In the genomic region with DNA sequence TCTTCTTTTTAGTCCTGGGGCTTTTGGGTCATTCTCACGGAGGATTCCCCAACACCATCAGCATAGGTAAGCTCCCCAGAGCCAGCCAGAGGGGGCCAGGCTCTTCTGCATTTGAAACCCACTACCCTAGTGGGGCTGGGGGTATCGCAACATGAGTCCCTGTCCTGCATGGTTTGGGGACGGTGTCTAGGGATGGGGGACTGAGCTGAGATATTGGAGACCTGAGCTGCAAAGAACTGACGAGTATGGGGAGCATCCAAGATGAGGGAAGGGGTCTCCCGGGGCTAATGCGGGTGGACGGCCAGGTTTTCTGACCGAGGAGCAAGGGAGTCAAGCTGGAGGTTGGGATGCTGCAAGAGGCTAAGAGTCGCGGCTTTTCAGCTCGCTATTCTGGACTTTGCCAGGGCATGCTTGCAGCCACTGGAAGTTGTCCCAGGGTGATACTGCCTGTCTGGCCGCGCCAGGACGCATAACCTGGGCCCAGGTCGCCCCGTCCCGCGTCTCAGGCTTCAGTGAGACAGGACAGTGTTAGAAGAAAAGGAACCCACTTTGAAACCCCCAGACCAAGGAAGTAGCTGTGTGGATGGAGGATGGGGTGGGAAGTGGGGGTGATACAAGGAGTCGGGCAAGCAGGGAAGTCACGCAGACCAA, we compare ENCODE assay signal across 8 mouse cellular contexts. TPM values are rescaled to one million over a fixed set of nuclear protein-coding genes. Genes with fewer than 3 reads are reported as not detected.
DNase-seq lines count a peak whose midpoint lies in the region; ATAC-seq and TF ChIP-seq lines count a peak whose summit lies in the region.

No protein-coding gene starts in this region.

- no peak for TF ChIP-seq POLR2A in lung, adult 2 months (IDR thresholded peaks at IDR 0.05; ENCODE audit: borderline replicate concordance, extremely low read depth, low read depth, low read length)

- TF ChIP-seq EP300 in heart, postnatal 0 days (IDR thresholded peaks at IDR 0.05; ENCODE audit: low read depth): no peak

- ATAC-seq in heart, postnatal 0 days (ENCODE audit: insufficient read depth, low read depth): peak; percentile 24
- peak; percentile 62 for ATAC-seq in midbrain, embryonic 12.5 days (ENCODE audit: low FRiP score, low read depth)

- no peaks in the 10 kb centered on the region for H3K9me3 ChIP-seq in heart, postnatal 0 days (replicated peaks; ENCODE audit: control insufficient read depth, low read length)
- H3K9me3 ChIP-seq in midbrain, embryonic 12.5 days: no peaks in the 10 kb centered on the region

- no peaks in the 10 kb centered on the region; the same call in 1 of the 2 replicates for H3K4me1 ChIP-seq in lung, adult 2 months (ENCODE audit: control insufficient read depth, insufficient read depth, low read length)
- H3K4me1 ChIP-seq in heart, postnatal 0 days (ENCODE audit: control insufficient read depth, insufficient read depth): no peaks in the 10 kb centered on the region
- peaks cover 5% of the 10 kb centered on the region; the same call in 1 of the 2 replicates for H3K4me1 ChIP-seq in midbrain, embryonic 12.5 days

- 0 out of 2 replicates have a peak, but pooled peaks cover 2% of the 10 kb centered on the region for H3K27me3 ChIP-seq in heart, postnatal 0 days (ENCODE audit: control insufficient read depth, insufficient read depth, low read length)
- no peaks in the 10 kb centered on the region for H3K27me3 ChIP-seq in midbrain, embryonic 12.5 days

- TF ChIP-seq CTCF in lung, adult 2 months (IDR thresholded peaks at IDR 0.05; ENCODE audit: insufficient read depth, low read length): no peak
- no peak for TF ChIP-seq CTCF in heart, postnatal 0 days (IDR thresholded peaks at IDR 0.05; ENCODE audit: low read depth)

- no peak for DNase-seq in lung, adult 2 months
- no peak for DNase-seq in lung, postnatal 14 days
- peak; percentile 23 for DNase-seq in embryo, embryonic 11 days
- no peak for DNase-seq in heart, postnatal 0 days (ENCODE audit: low spot score)
- DNase-seq in kidney, postnatal 25 days: peak; percentile 33 to 51
- no peak for DNase-seq in right cerebral cortex, postnatal 36 days (ENCODE audit: low spot score in 2 of 2)
- no peak for DNase-seq in layer of hippocampus, postnatal 25 days (ENCODE audit: extremely low spot score in 1 of 2, low spot score in 1 of 2)

- peak overlapping the region; percentile 74 for H3K4me2 ChIP-seq in heart, postnatal 0 days (ENCODE audit: low read depth, low read length)
- H3K4me2 ChIP-seq in midbrain, embryonic 12.5 days (replicated peaks): peak overlapping the region; percentile 60

- peak overlapping the region; percentile 31 for H3K4me3 ChIP-seq in lung, adult 2 months (replicated peaks; ENCODE audit: extremely low read depth, low read depth, low read length)
- H3K4me3 ChIP-seq in heart, postnatal 0 days (ENCODE audit: low read depth, low read length): peak overlapping the region; percentile 51
- peak overlapping the region; percentile 47 for H3K4me3 ChIP-seq in midbrain, embryonic 12.5 days

- H3K36me3 ChIP-seq in heart, postnatal 0 days (replicated peaks; ENCODE audit: control insufficient read depth, insufficient read depth, low read length): no peaks in the 10 kb centered on the region
- no peaks in the 10 kb centered on the region for H3K36me3 ChIP-seq in midbrain, embryonic 12.5 days

- peak overlapping the region; percentile 53; the same call in 1 of the 2 replicates for H3K27ac ChIP-seq in heart, postnatal 0 days (ENCODE audit: low read depth)
- peak overlapping the region; percentile 35 for H3K27ac ChIP-seq in midbrain, embryonic 12.5 days (replicated peaks)

- peak overlapping the region; percentile 40 for H3K9ac ChIP-seq in heart, postnatal 0 days (replicated peaks; ENCODE audit: low read depth, low read length)
- H3K9ac ChIP-seq in midbrain, embryonic 12.5 days (replicated peaks): peak overlapping the region; percentile 49

- 28% methylated on average over 20 of the region's 20 CpGs for WGBS in lung, adult 2 months
- 16% methylated on average over 20 of the region's 20 CpGs for WGBS in heart, postnatal 0 days
- 20% methylated on average over 19 of the region's 20 CpGs for WGBS in midbrain, embryonic 12.5 days

RNA-seq across cellular contexts. Expression of a gene that starts 1.1 kb away (rescaled TPM):
- polyA plus RNA-seq in lung, adult 2 months (2012; rRNA removed): 2.9 and 4.6 TPM in 2 replicates
- total RNA-seq in heart, postnatal 0 days (2014; rRNA removed; ENCODE audit: low replicate concordance): 3.4 and 7.4 TPM in 2 replicates
- 2.0 and 2.1 TPM in 2 replicates for polyA plus RNA-seq in heart, postnatal 0 days (2015; fragmentation: Nextera tagmentation; extraction: Ambion mirVana)
- 7.4 and 7.9 TPM in 2 replicates for polyA plus RNA-seq in midbrain, embryonic 12.5 days (2016; fragmentation: Nextera tagmentation; extraction: Ambion mirVana)
- total RNA-seq in layer of hippocampus, postnatal 25 days (2021): 100 to 1,000 TPM; 142 to 170 TPM

Comparison
In these comparisons a context has a peak if more than half of its experiments do, and no peak if none do; other contexts are left out.
1. DNase-seq: peak in embryo, embryonic 11 days (single experiment) and kidney, postnatal 25 days (2 of 2); none in lung, adult 2 months (single experiment), lung, postnatal 14 days (single experiment), heart, postnatal 0 days (single experiment), right cerebral cortex, postnatal 36 days (0 of 2) and layer of hippocampus, postnatal 25 days (0 of 2).
2. Peak in every context shown above with its lines, with median percentiles within 50 percentile points of each other: H3K4me3 ChIP-seq.